Mouse (Mus musculus) spleen, adult 2 months (tissue): ENCODE measurements around the gene Tll2. TPM values are rescaled to one million over a fixed set of nuclear protein-coding genes. Genes with fewer than 3 reads are reported as not detected.

Experiments used
- DNase-seq, 2 experiments: peaks; one replicate each; pipeline versions ENCODE4 v3.0.0 to v3.0.0-alpha.2; 2012 to 2021; ENCODE audit warnings: low spot score in 2 of 2, low read depth in 1 of 2
- H3K27ac ChIP-seq: fragments of 200-500 bp; 2 replicates; pipeline ENCODE4 v1.5.1; 2012; ENCODE audit warnings: low read length, inconsistent platforms; ENCODE audit not compliant: insufficient read depth
- H3K27me3 ChIP-seq: fragments of 200-500 bp; 2 replicates; pipeline ENCODE4 v1.6.1; 2012; ENCODE audit warnings: mild to moderate bottlenecking, moderate library complexity, low read length, inconsistent platforms; ENCODE audit not compliant: control insufficient read depth, insufficient read depth
- H3K36me3 ChIP-seq: fragments of 200-500 bp; 2 replicates; pipeline ENCODE4 v1.6.1; 2012; ENCODE audit warnings: mild to moderate bottlenecking, low read length, inconsistent platforms; ENCODE audit not compliant: control insufficient read depth, insufficient read depth
- H3K4me1 ChIP-seq: fragments of 200-500 bp; 2 replicates; pipeline ENCODE4 v1.6.1; 2011; ENCODE audit warnings: inconsistent platforms; ENCODE audit not compliant: control insufficient read depth, insufficient read depth, insufficient read length
- H3K4me3 ChIP-seq: fragments of 200-500 bp; 2 replicates; pipeline ENCODE4 v1.5.1; 2011; ENCODE audit warnings: mild to moderate bottlenecking, inconsistent platforms; ENCODE audit not compliant: insufficient read depth, insufficient read length; ENCODE audit errors: extremely low read depth
- CTCF ChIP-seq: fragments of 200-500 bp; IDR thresholded peaks from 2 replicates; pipeline ENCODE4 v1.5.1; 2011; ENCODE audit warnings: mild to moderate bottlenecking, inconsistent platforms; ENCODE audit not compliant: insufficient read depth, insufficient read length, insufficient replicate concordance; ENCODE audit errors: extremely low read depth
- POLR2A ChIP-seq: fragments of 200-500 bp; IDR thresholded peaks from 2 replicates; pipeline ENCODE4 v1.6.1; 2011; ENCODE audit warnings: low read depth, low read length, inconsistent platforms
- WGBS: fragments of 180-500 bp; shearing (Covaris S2); methylation state at CpG from one replicate; pipeline ENCODE4 v1.1.7; 2018; 5-methylcytosine and 5-hydroxymethylcytosine counted together
- polyA plus RNA-seq: library from polyadenylated mRNA; depleted of rRNA; stranded (reverse); fragments of >200 nt; gene quantifications from 2 replicates; pipeline ENCODE4 v1.2.3, GENCODE M21; 2012

Tll2 gene
- polyA plus RNA-seq, 1 experiment = 0.02 TPM

DNA sequence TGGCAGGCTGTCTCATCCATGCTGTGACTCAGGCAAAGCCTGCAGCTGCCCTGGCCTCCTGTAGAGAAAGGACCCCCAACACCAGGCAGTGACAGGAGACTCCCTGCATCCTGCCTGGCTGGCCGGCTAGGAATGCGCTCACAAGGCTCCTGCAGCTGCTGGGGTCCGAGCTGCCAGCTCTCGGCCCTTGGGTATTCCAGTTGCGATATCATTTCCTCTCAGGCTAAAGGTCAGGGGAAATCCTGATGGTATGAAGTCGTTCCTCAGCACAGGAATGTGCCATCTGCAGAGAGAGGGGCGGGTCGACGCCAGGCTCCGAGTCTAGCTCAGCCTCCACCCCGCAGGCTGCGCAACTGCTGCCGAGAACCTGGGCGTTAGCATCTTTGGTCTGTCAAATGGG lies 46.2 kb downstream of the Tll2 start:
- no peaks in the 10 kb centered on the region for H3K36me3 ChIP-seq
- H3K4me1 ChIP-seq = no peaks in the 10 kb centered on the region
- no peak for TF ChIP-seq CTCF
- no peak for TF ChIP-seq POLR2A
- 54% methylated on average over 14 of the region's 14 CpGs for WGBS
- H3K27me3 ChIP-seq = no peaks in the 10 kb centered on the region
- no peak for DNase-seq
- H3K4me3 ChIP-seq = no peak overlapping the region
- no peak overlapping the region for H3K27ac ChIP-seq

- no peak overlapping the region for H3K4me3 ChIP-seq
- no peaks in the 10 kb centered on the region for H3K27me3 ChIP-seq
- TF ChIP-seq POLR2A = no peak
- TF ChIP-seq CTCF = no peak
- H3K4me1 ChIP-seq = no peaks in the 10 kb centered on the region
- WGBS = 79% methylated on average over 7 of the region's 7 CpGs
- no peaks in the 10 kb centered on the region for H3K36me3 ChIP-seq
- H3K27ac ChIP-seq = no peak overlapping the region
- DNase-seq = no peak
Measured at GRCm38 (mm10) chr19:41154681-41155080, 52.0 kb downstream of the Tll2 start.

DNA sequence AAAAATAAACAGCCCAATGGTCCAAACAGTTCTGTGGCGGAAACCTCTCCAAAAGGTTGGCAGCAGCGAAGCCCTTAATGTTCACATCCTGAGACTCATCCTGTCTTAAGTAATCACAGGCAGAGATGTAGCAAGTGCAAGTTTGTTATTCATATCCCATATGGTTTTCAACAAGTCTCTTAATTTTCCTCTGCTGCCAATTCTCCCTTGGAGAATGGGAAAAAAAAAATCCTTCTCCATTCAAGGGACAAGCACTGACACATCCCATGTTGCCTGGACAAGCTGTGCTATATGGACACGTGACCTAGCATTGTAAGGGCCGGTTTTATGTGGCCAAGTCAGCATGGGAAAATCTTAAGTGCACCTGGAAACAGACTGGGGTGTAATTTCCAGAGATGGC lies 54.2 kb downstream of the Tll2 start:
- Histone ChIP-seq H3K27ac (no peak overlapping the region), H3K4me1 (no peaks in the 10 kb centered on the region), H3K36me3 (no peaks in the 10 kb centered on the region), H3K27me3 (no peaks in the 10 kb centered on the region), H3K4me3 (no peak overlapping the region)
- DNase-seq = no peak
- WGBS = 84% methylated on average over 4 of the region's 4 CpGs
- TF ChIP-seq POLR2A = no peak
- no peak for TF ChIP-seq CTCF

GRCm38 (mm10) chr19:41152016-41152370 lies 54.6 kb downstream of the Tll2 start:
- DNase-seq = no peak
- H3K4me1 ChIP-seq = no peaks in the 10 kb centered on the region
- no peaks in the 10 kb centered on the region for H3K27me3 ChIP-seq
- H3K27ac ChIP-seq = no peak overlapping the region
- 91% methylated on average over 3 of the region's 3 CpGs for WGBS
- TF ChIP-seq CTCF (no peak), POLR2A (no peak)
- no peak overlapping the region for H3K4me3 ChIP-seq
- no peaks in the 10 kb centered on the region for H3K36me3 ChIP-seq

GRCm38 (mm10) chr19:41151321-41152015 lies 55.2 kb downstream of the Tll2 start:
- WGBS = 63% methylated on average over 7 of the region's 7 CpGs
- Histone ChIP-seq H3K27ac (no peak overlapping the region), H3K4me1 (no peaks in the 10 kb centered on the region), H3K36me3 (no peaks in the 10 kb centered on the region), H3K27me3 (no peaks in the 10 kb centered on the region), H3K4me3 (no peak overlapping the region)
- TF ChIP-seq POLR2A (no peak), CTCF (no peak)
- no peak for DNase-seq

DNA sequence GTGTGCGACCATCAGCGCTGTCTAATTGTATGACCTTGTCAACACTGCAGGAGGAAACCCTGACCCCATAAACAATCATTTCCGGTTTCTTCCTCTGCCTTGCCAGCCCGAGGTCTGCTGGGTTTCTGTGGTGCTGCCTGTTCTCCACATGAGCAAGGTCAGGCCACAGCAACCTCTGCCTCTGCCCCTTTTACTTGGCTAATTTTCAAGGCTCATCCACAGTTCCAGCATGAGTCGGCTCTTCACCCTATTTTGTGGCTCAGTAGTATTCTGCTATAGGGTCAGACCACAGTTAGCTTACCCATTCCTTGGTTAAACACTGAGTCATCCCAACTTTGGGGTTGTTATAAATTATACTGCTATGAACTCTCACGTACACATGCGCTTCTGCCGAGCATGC lies 65.7 kb downstream of the Tll2 start:
- no peak for TF ChIP-seq CTCF
- no peak for TF ChIP-seq POLR2A
- H3K27me3 ChIP-seq = no peaks in the 10 kb centered on the region
- H3K36me3 ChIP-seq = no peaks in the 10 kb centered on the region
- H3K4me3 ChIP-seq = no peak overlapping the region
- DNase-seq = no peak
- no peaks in the 10 kb centered on the region for H3K4me1 ChIP-seq
- H3K27ac ChIP-seq = no peak overlapping the region
- WGBS = 80% methylated on average over 8 of the region's 8 CpGs

- H3K36me3 ChIP-seq = no peaks in the 10 kb centered on the region
- H3K27ac ChIP-seq = no peak overlapping the region
- TF ChIP-seq CTCF = no peak
- no peak for TF ChIP-seq POLR2A
- no peaks in the 10 kb centered on the region for H3K4me1 ChIP-seq
- DNase-seq = no peak
- WGBS = 45% methylated on average over 4 of the region's 4 CpGs
- no peaks in the 10 kb centered on the region for H3K27me3 ChIP-seq
- no peak overlapping the region for H3K4me3 ChIP-seq
Measured at GRCm38 (mm10) chr19:41139629-41140028, 67.0 kb downstream of the Tll2 start.
